Mouse (Mus musculus) embryonic facial prominence, embryonic 14.5 days (tissue): ENCODE measurements at regions not wholly inside any gene's neighbourhood (a gene's known extent, or its start where the extent isn't known, plus 50 kb on each side); places are given as distances from the start of the nearest gene placed in this dataset.

ENCODE experiments used
- ATAC-seq: fragments of 200-750 bp; cut with Nextera tagmentation; 2 replicates; pipeline ENCODE4 v1.8.0; 2017; ENCODE audit warnings: low read depth, moderate number of reproducible peaks, moderate TSS enrichment
- DNase-seq: peaks from one replicate; pipeline ENCODE4 v3.0.0-alpha.2; 2015; ENCODE audit warnings: low spot score
- H3K27ac ChIP-seq: fragments of 300-500 bp; sonication (generic); replicated peaks from 2 replicates; pipeline ENCODE4 v1.5.1; 2014; ENCODE audit warnings: low read depth, mild to moderate bottlenecking, low read length, moderate library complexity
- H3K27me3 ChIP-seq: fragments of 300-500 bp; sonication (generic); replicated peaks from 2 replicates; pipeline ENCODE4 v1.6.1; 2014; ENCODE audit warnings: low read length; ENCODE audit not compliant: control insufficient read depth, insufficient read depth
- H3K36me3 ChIP-seq: fragments of 300-500 bp; sonication (generic); 2 replicates; pipeline ENCODE4 v1.6.1; 2014; ENCODE audit warnings: low read length, mixed read lengths; ENCODE audit not compliant: control insufficient read depth, insufficient read depth
- H3K4me1 ChIP-seq: fragments of 300-500 bp; sonication (generic); 2 replicates; pipeline ENCODE4 v1.6.1; 2014; ENCODE audit warnings: antibody characterized with exemption, low read length; ENCODE audit not compliant: control insufficient read depth, insufficient read depth
- H3K4me2 ChIP-seq: fragments of 300-500 bp; sonication (generic); 2 replicates; pipeline ENCODE4 v1.6.1; 2014; ENCODE audit warnings: low read depth, mild to moderate bottlenecking, low read length, moderate library complexity, mixed read lengths
- H3K4me3 ChIP-seq: fragments of 300-500 bp; sonication (generic); 2 replicates; pipeline ENCODE4 v1.5.1; 2014; ENCODE audit warnings: low read depth, mild to moderate bottlenecking, low read length
- H3K9ac ChIP-seq: fragments of 300-500 bp; sonication (generic); 2 replicates; pipeline ENCODE4 v1.6.1; 2014; ENCODE audit warnings: low read depth, mild to moderate bottlenecking, low read length, moderate library complexity, mixed read lengths
- H3K9me3 ChIP-seq: fragments of 300-500 bp; sonication (generic); 2 replicates; pipeline ENCODE4 v1.6.1; 2016; ENCODE audit warnings: low read length; ENCODE audit not compliant: control insufficient read depth
- WGBS: fragments of 180-500 bp; shearing (Covaris S2); extraction: QIAGEN DNeasy Blood & Tissue Kit; methylation state at CpG from one replicate; pipeline ENCODE4 v1.1.7; 2014; 5-methylcytosine and 5-hydroxymethylcytosine counted together

DNA sequence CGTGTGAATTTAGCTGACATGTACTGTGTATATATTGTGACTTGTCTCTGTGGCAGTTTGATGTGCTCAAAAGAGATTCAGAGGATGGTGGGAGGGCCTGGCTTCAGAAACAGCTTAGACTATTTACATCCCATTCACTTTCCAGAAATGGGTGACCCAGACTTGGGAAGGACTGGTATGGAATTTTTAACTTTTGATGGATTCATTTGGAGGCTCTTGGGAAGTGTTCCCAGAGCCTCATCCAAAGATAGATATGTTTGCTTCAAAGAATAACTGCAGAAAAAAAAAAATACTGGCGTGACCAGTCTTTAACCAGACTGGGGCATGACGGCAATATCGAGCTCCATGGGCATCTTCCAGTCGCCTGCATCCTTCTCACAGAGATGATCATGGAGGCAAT lies 84.6 kb upstream of the Ptgfrn start:
- no peaks in the 10 kb centered on the region for H3K4me1 ChIP-seq
- 87% methylated on average over 5 of the region's 5 CpGs for WGBS

DNA sequence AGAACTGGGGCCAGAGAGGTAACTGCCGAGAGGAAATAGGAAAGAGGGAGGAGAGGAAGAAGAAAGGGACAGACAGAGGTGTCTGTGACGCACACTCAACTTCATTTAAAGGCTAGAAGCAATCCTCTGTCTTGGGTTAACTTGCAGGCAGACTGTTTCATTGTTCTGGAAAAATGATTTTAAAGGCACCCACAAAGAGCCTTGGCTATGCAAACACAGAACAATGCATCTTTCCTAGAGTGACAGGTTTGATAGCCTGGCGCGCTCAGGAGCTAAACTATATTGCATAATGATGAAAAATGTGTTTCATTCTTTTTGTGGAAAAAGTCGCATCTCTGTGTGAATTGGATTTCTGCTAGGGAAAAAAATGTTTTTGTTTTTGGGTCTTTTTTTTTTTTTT lies 84.2 kb upstream of the Ptgfrn start:
- DNase-seq = no peak

More for the DNA sequence above, 84.6 kb upstream of the Ptgfrn start:
- Histone ChIP-seq H3K9ac (no peak overlapping the region), H3K4me2 (no peak overlapping the region), H3K9me3 (no peaks in the 10 kb centered on the region), H3K4me3 (no peak overlapping the region), H3K27me3 (no peaks in the 10 kb centered on the region), H3K36me3 (no peaks in the 10 kb centered on the region), H3K27ac (no peak overlapping the region)
- no peak for ATAC-seq
- no peak for DNase-seq

GRCm38 (mm10) chr3:101191298-101191986 lies 81.4 kb upstream of the Ptgfrn start:
- ATAC-seq = no peak
- Histone ChIP-seq H3K4me1 (no peaks in the 10 kb centered on the region), H3K36me3 (no peaks in the 10 kb centered on the region), H3K9me3 (no peaks in the 10 kb centered on the region), H3K27ac (no peak overlapping the region), H3K27me3 (no peaks in the 10 kb centered on the region), H3K9ac (no peak overlapping the region), H3K4me2 (no peak overlapping the region), H3K4me3 (no peak overlapping the region)
- 79% methylated on average over 7 of the region's 7 CpGs for WGBS
- DNase-seq = peak; percentile 34

More for the DNA sequence above, 84.2 kb upstream of the Ptgfrn start:
- H3K36me3 ChIP-seq = no peaks in the 10 kb centered on the region
- WGBS = 64% methylated on average over 5 of the region's 5 CpGs
- H3K4me1 ChIP-seq = no peaks in the 10 kb centered on the region
- ATAC-seq = no peak
- no peak overlapping the region for H3K9ac ChIP-seq
- no peak overlapping the region for H3K27ac ChIP-seq
- H3K4me3 ChIP-seq = no peak overlapping the region
- H3K4me2 ChIP-seq = no peak overlapping the region
- H3K9me3 ChIP-seq = no peaks in the 10 kb centered on the region
- H3K27me3 ChIP-seq = no peaks in the 10 kb centered on the region

DNA sequence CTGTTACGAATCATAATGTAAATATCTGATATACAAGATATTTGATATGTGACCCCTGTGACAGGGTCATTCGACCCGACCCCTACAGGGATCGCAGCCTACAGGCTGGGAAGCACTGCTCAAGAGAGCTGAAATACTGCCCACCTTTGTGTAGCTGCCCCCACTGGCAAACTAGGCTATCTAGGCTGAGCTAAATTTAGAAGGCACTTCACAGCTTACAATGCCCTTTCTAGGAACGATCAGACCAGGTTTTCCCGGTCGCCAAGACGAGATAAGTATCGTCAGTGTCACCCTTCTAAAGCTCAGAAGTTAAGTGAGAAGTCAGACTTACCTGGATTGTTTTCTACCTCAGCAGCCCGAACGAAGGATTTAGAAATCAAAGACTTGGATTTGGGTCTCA lies 71.9 kb upstream of the Ptgfrn start:
- Histone ChIP-seq H3K27me3 (no peaks in the 10 kb centered on the region), H3K4me2 (no peak overlapping the region), H3K9ac (no peak overlapping the region), H3K27ac (no peak overlapping the region), H3K36me3 (no peaks in the 10 kb centered on the region), H3K4me1 (no peaks in the 10 kb centered on the region), H3K9me3 (peaks cover 13% of the 10 kb centered on the region), H3K4me3 (no peak overlapping the region)
- no peak for ATAC-seq
- 77% methylated on average over 11 of the region's 11 CpGs for WGBS
- no peak for DNase-seq

GRCm38 (mm10) chr3:101173954-101174353 lies 63.9 kb upstream of the Ptgfrn start:
- 90% methylated on average over 6 of the region's 6 CpGs for WGBS
- ATAC-seq (no peak), DNase-seq (no peak)
- no peak overlapping the region for H3K9ac ChIP-seq
- H3K36me3 ChIP-seq = no peaks in the 10 kb centered on the region
- H3K27me3 ChIP-seq = no peaks in the 10 kb centered on the region
- no peak overlapping the region for H3K4me2 ChIP-seq
- no peaks in the 10 kb centered on the region for H3K4me1 ChIP-seq
- H3K9me3 ChIP-seq = 0 out of 2 replicates have a peak, but pooled peaks cover 3% of the 10 kb centered on the region
- H3K27ac ChIP-seq = no peak overlapping the region
- H3K4me3 ChIP-seq = no peak overlapping the region

GRCm38 (mm10) chr3:101170037-101171019 lies 60.2 kb upstream of the Ptgfrn start:
- H3K9me3 ChIP-seq = 0 out of 2 replicates have a peak, but pooled peaks cover 3% of the 10 kb centered on the region
- H3K9ac ChIP-seq = no peak overlapping the region
- no peaks in the 10 kb centered on the region for H3K4me1 ChIP-seq
- H3K4me2 ChIP-seq = no peak overlapping the region
- H3K27me3 ChIP-seq = no peaks in the 10 kb centered on the region
- 60% methylated on average over 15 of the region's 15 CpGs for WGBS
- ATAC-seq (no peak), DNase-seq (no peak)
- H3K27ac ChIP-seq = no peak overlapping the region
- no peak overlapping the region for H3K4me3 ChIP-seq
- no peaks in the 10 kb centered on the region for H3K36me3 ChIP-seq

DNA sequence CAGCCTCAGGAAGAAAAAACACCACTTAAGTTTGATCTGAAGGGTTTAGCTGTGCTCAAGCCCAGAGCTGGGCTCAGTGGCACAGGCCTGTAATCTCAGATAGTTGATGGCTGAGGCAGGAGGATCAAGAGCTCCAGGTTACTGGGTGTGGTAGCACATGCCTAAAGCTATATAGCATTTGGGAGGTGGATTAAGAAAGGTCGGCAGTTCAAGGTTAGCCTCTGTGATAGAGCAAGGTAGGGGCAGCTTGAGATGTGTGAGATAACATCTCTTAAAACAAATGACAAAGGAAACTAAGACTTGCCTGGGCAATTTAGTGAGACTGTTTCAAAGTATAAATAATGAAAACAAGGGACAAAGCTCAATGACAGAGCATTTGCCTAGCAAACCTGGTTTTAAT lies 56.9 kb upstream of the Ptgfrn start:
- ATAC-seq = no peak
- Histone ChIP-seq H3K9me3 (0 out of 2 replicates have a peak, but pooled peaks cover 3% of the 10 kb centered on the region), H3K4me1 (peaks cover 16% of the 10 kb centered on the region), H3K36me3 (no peaks in the 10 kb centered on the region), H3K4me3 (no peak overlapping the region), H3K27me3 (no peaks in the 10 kb centered on the region), H3K9ac (no peak overlapping the region), H3K27ac (no peak overlapping the region), H3K4me2 (no peak overlapping the region)
- 61% methylated on average over 1 of the region's 1 CpGs for WGBS
- no peak for DNase-seq

DNA sequence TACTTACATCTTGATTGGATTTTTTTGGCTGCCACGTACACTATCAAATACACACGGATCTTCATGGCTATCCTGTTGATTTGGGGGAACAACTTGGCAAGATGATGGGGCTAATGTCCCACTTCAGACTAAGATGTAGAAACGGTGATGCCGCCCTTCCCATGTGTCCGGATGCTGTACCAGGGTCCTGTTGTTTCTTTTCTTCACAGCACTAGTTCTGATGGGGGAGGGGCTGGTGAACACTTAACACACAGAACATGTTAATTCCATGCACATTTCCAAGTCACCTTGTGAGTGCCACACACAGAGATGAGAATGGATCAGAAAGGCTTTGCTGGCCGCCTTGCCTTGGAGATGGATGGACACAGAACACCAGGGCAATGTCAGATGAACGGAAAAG lies 56.5 kb upstream of the Ptgfrn start:
- no peak for ATAC-seq
- no peak overlapping the region for H3K9ac ChIP-seq
- WGBS = 90% methylated on average over 7 of the region's 7 CpGs
- H3K4me1 ChIP-seq = peaks cover 21% of the 10 kb centered on the region
- no peaks in the 10 kb centered on the region for H3K36me3 ChIP-seq
- DNase-seq = no peak
- no peak overlapping the region for H3K27ac ChIP-seq
- 0 out of 2 replicates have a peak, but pooled peaks cover 1% of the 10 kb centered on the region for H3K9me3 ChIP-seq
- H3K4me3 ChIP-seq = no peak overlapping the region
- H3K4me2 ChIP-seq = no peak overlapping the region
- H3K27me3 ChIP-seq = no peaks in the 10 kb centered on the region
